Mouse (Mus musculus) heart, postnatal 0 days (tissue): Measurements from ENCODE around the gene Gm3636. TPM values are rescaled to one million over a fixed set of nuclear protein-coding genes. Genes with fewer than 3 reads are reported as not detected.
A peak's percentile ranks its signal among the peaks of the same experiment; 100 is the strongest.
"Not testable (repeated sequence)": the region's sequence is repeated elsewhere in the genome, so short reads cannot be mapped to it uniquely, and the experiment has no call there.

Source experiments
- ATAC-seq: fragments of 200-750 bp; cut with Nextera tagmentation; 2 replicates; pipeline ENCODE4 v1.8.0; 2017; ENCODE audit warnings: low read depth, moderate number of reproducible peaks, moderate library complexity; ENCODE audit not compliant: insufficient read depth
- DNase-seq: peaks from one replicate; pipeline ENCODE4 v3.0.0-alpha.2; 2016; ENCODE audit warnings: low spot score
- H3K27ac ChIP-seq: fragments of 300-500 bp; sonication (generic); 2 replicates; pipeline ENCODE4 v1.5.1; 2014; ENCODE audit warnings: low read depth, mild to moderate bottlenecking
- H3K27me3 ChIP-seq: fragments of 300-500 bp; sonication (generic); 2 replicates; pipeline ENCODE4 v1.6.1; 2014; ENCODE audit warnings: low read length, mixed read lengths; ENCODE audit not compliant: control insufficient read depth, insufficient read depth
- H3K36me3 ChIP-seq: fragments of 300-500 bp; sonication (generic); replicated peaks from 2 replicates; pipeline ENCODE4 v1.6.1; 2014; ENCODE audit warnings: low read length, mixed read lengths; ENCODE audit not compliant: control insufficient read depth, insufficient read depth
- H3K4me1 ChIP-seq: fragments of 300-500 bp; sonication (generic); 2 replicates; pipeline ENCODE4 v1.6.1; 2014; ENCODE audit warnings: antibody characterized with exemption; ENCODE audit not compliant: control insufficient read depth, insufficient read depth
- H3K4me2 ChIP-seq: fragments of 300-500 bp; sonication (generic); 2 replicates; pipeline ENCODE4 v1.6.1; 2014; ENCODE audit warnings: low read depth, mild to moderate bottlenecking, low read length, moderate library complexity
- H3K4me3 ChIP-seq: fragments of 300-500 bp; sonication (generic); 2 replicates; pipeline ENCODE4 v1.5.1; 2014; ENCODE audit warnings: low read depth, low read length
- H3K9ac ChIP-seq: fragments of 300-500 bp; sonication (generic); replicated peaks from 2 replicates; pipeline ENCODE4 v1.6.1; 2014; ENCODE audit warnings: low read depth, low read length, mixed read lengths
- H3K9me3 ChIP-seq: fragments of 300-500 bp; sonication (generic); replicated peaks from 2 replicates; pipeline ENCODE4 v1.6.1; 2016; ENCODE audit warnings: low read length; ENCODE audit not compliant: control insufficient read depth
- CTCF ChIP-seq: IDR thresholded peaks from 2 replicates; pipeline ENCODE4 v1.5.1; 2016; ENCODE audit warnings: antibody characterized with exemption, control low read depth, low read depth
- WGBS: fragments of 180-500 bp; shearing (Covaris S2); extraction: QIAGEN DNeasy Blood & Tissue Kit; methylation state at CpG from one replicate; pipeline ENCODE4 v1.1.7; 2014; 5-methylcytosine and 5-hydroxymethylcytosine counted together
- polyA plus RNA-seq: library from polyadenylated mRNA; unstranded; fragments of >200 nt; fragmentation: Nextera tagmentation; extraction: Ambion mirVana; gene quantifications from 2 replicates; pipeline ENCODE4 v1.2.1, GENCODE M21; 2015
- total RNA-seq: library from RNA; depleted of rRNA; stranded (reverse); fragments of >200 nt; gene quantifications from 2 replicates; pipeline ENCODE4 v1.2.3, GENCODE M21; 2014; ENCODE audit warnings: low replicate concordance; rRNA removed

Gene Gm3636
- total RNA-seq (3.7 and 7.0 TPM in 2 replicates), polyA plus RNA-seq (2.1 and 3.0 TPM in 2 replicates)

DNA sequence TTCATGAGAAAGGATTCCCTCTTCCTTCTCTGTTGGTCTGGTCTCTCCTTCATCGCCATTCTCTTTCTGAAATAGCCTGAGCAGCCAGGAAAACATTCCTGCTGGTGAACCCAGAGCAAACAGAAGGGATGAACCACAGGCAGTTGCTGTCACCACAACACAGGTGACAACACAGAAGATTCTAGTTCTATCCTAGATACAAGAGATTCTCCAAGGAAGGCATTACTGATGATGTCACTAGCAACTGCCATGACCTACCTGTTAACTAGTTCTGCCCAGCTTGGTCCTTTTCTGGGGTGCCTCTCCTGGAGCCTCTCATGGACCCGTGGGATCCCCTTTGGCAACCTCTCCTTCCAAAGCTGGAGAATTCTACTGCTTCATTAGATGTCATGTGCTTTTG lies at the start of gene Gm3636:
TSS of gene Gm3636 (minus strand) at position 101 of the 400 bp plus-strand sequence.
- ATAC-seq, H3K4me2 ChIP-seq, H3K36me3 ChIP-seq, H3K9me3 ChIP-seq, H3K4me3 ChIP-seq, DNase-seq, H3K4me1 ChIP-seq, H3K9ac ChIP-seq, H3K27ac ChIP-seq, H3K27me3 ChIP-seq: not testable (repeated sequence)
- no CpG with 5 or more reads among the region's 2 CpGs for WGBS

DNA sequence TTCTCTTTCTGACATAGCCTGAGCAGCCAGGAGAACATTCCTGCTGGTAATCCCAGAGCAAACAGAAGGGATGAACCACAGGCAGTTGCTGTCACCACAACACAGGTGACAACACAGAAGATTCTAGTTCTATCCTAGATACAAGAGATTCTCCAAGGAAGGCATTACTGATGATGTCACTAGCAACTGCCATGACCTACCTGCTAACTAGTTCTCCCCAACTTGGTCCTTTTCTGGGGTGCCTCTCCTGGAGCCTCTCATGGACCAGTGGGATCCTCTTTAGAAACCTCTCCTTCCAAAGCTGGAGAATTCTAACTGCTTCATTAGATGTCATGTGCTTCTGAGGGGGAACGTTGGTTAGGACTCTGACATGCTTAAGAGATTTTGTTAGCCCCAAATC lies 32.2 kb upstream of the Gm3636 start, which contains the start of gene Gm8362:
TSS of gene Gm8362 (minus strand) at position 101 of the 400 bp plus-strand sequence.
- no CpG with 5 or more reads among the region's 1 CpGs for WGBS
- not testable (repeated sequence) for ATAC-seq, H3K9ac ChIP-seq, H3K4me3 ChIP-seq, H3K36me3 ChIP-seq, H3K27ac ChIP-seq, H3K4me1 ChIP-seq, H3K4me2 ChIP-seq, DNase-seq, H3K9me3 ChIP-seq, H3K27me3 ChIP-seq

DNA sequence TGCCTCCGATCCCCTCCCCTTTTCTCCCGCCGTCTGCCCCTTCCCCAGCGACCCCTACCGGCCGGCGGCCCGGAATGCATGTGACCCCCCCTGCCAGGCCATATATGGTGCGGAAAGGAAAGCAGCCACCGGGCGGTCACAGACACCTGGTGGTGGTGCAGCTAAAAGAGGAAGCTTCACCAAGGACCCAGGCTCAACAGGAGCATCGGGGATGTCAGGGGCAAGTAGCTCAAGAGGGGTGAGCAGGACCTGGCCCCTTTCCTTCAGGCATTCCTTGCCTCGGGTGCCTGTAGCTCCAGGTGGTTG lies 15.1 kb upstream of the Gm3636 start:
- H3K4me3 ChIP-seq, result peak overlapping the region; percentile 40
- not testable (repeated sequence) for DNase-seq
- peak overlapping the region; percentile 55 for H3K4me2 ChIP-seq

DNA sequence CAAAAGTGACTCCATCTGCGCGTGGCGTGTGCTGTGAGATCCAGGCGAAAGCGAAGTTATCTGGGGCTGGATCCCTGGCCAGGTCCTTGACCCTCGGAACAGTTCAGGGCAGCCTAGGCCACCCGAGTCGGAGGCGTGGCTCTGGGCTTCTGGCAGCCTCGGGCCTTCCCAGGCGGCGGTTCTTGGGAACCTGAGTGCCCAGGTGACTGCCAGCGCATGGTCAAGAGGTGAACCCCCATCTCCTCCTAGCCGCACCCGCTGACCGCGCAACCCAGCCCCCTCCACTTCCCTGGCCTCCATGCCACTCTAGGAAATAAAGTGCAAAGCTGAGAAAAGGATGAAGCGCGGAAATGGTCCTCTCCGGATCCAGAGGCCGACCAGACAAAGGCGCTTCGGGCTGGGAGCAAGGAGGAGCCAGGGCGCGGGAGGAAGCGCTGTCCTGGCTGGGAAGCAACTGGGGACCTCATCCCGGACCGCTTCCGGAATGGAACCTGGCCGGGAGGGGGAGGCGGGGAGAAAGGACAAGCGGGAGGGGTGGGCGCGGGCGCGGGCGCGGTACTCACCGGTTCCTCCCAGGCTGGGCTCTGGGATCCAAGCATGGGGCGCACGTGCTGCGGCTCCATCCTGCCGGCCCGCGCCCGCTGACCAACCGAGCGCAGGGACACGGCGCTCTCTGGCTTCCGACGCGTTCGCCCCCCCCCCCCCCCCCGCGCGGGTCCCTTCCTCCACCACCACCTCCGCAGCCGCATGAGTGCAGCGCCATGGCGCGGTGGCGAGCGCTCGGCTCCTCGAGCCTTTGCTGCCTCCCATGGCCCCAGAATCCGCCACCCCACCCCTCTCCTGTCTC lies 14.5 kb upstream of the Gm3636 start:
- not testable (repeated sequence) for H3K9me3 ChIP-seq, H3K36me3 ChIP-seq, H3K4me1 ChIP-seq, DNase-seq, H3K9ac ChIP-seq, ATAC-seq, H3K27me3 ChIP-seq
- Histone ChIP-seq H3K4me3 (peak overlapping the region; percentile 40), H3K27ac (0 out of 2 replicates have a peak overlapping the region, but pooled peaks have one; percentile 2), H3K4me2 (peak overlapping the region; percentile 55)
- WGBS, result 3% methylated on average over 21 of the region's 67 CpGs

More for the DNA sequence above, 15.1 kb upstream of the Gm3636 start:
- WGBS, result 0% methylated on average over 4 of the region's 13 CpGs
- H3K4me1 ChIP-seq, H3K9ac ChIP-seq, H3K36me3 ChIP-seq, H3K27me3 ChIP-seq, ATAC-seq, H3K9me3 ChIP-seq, H3K27ac ChIP-seq: not testable (repeated sequence)
- peak; percentile 9; the same call in 1 of the 2 replicates for TF ChIP-seq CTCF

GRCm38 (mm10) chr14:6720151-6720550 lies 22.0 kb downstream of the Gm3636 start, which contains the start of gene Gm8050:
TSS of gene Gm8050 (minus strand) at chr14:6720251.
- not testable (repeated sequence) for H3K4me2 ChIP-seq, H3K27me3 ChIP-seq, H3K9me3 ChIP-seq, H3K4me3 ChIP-seq, H3K27ac ChIP-seq, DNase-seq, H3K36me3 ChIP-seq, H3K9ac ChIP-seq, H3K4me1 ChIP-seq, ATAC-seq
- WGBS, result no CpG with 5 or more reads among the region's 2 CpGs

Other genes with a start within 250 kb of the Gm3636 start
- gene Gm8356, start 205.0 kb downstream of the Gm3636 start, total RNA-seq, result not detected in 2 replicates
- not detected in 2 replicates for gene Gm8356, start 205.0 kb downstream of the Gm3636 start, polyA plus RNA-seq
- not detected in 2 replicates for gene Gm3629, start 151.7 kb downstream of the Gm3636 start, total RNA-seq
- gene Gm3629, start 151.7 kb downstream of the Gm3636 start, polyA plus RNA-seq, result 0.14 TPM in 1 of 2 replicates, not detected in the other
- not detected in 2 replicates for gene Gm3460, start 119.9 kb downstream of the Gm3636 start, total RNA-seq
- not detected in 2 replicates for gene Gm3460, start 119.9 kb downstream of the Gm3636 start, polyA plus RNA-seq
- gene Gm10251, start 58.2 kb downstream of the Gm3636 start, total RNA-seq, result not detected in 2 replicates
- not detected in 2 replicates for gene Gm10251, start 58.2 kb downstream of the Gm3636 start, polyA plus RNA-seq
- not detected in 2 replicates for gene Gm8050, start 22.1 kb downstream of the Gm3636 start, total RNA-seq
- not detected in 2 replicates for gene Gm8050, start 22.1 kb downstream of the Gm3636 start, polyA plus RNA-seq
- gene Gm8362, start 32.1 kb upstream of the Gm3636 start, total RNA-seq, result not detected in 2 replicates
- gene Gm8362, start 32.1 kb upstream of the Gm3636 start, polyA plus RNA-seq, result not detected in 2 replicates
- gene Gm3642, start 98.0 kb upstream of the Gm3636 start, total RNA-seq, result not detected in 2 replicates
- gene Gm3642, start 98.0 kb upstream of the Gm3636 start, polyA plus RNA-seq, result not detected in 2 replicates
- gene Gm3667, start 147.6 kb upstream of the Gm3636 start, total RNA-seq, result not detected in 2 replicates
- gene Gm3667, start 147.6 kb upstream of the Gm3636 start, polyA plus RNA-seq, result 0.27 and 0.40 TPM in 2 replicates
- not detected in 2 replicates for gene Gm6356, start 231.5 kb upstream of the Gm3636 start, total RNA-seq
- gene Gm6356, start 231.5 kb upstream of the Gm3636 start, polyA plus RNA-seq, result not detected in 2 replicates